Mouse (Mus musculus): ENCODE measurements around the gene Mfsd14a. TPM values are rescaled to one million over a fixed set of nuclear protein-coding genes. Genes with fewer than 3 reads are reported as not detected.
A peak's percentile ranks its signal among the peaks of the same experiment; 100 is the strongest.

Mfsd14a gene
- total RNA-seq (2014; rRNA removed) (40.4 and 49.3 TPM in 2 replicates), polyA plus RNA-seq (2015; fragmentation: Nextera tagmentation; extraction: Ambion mirVana) (53.4 and 55.6 TPM in 2 replicates)

DNA sequence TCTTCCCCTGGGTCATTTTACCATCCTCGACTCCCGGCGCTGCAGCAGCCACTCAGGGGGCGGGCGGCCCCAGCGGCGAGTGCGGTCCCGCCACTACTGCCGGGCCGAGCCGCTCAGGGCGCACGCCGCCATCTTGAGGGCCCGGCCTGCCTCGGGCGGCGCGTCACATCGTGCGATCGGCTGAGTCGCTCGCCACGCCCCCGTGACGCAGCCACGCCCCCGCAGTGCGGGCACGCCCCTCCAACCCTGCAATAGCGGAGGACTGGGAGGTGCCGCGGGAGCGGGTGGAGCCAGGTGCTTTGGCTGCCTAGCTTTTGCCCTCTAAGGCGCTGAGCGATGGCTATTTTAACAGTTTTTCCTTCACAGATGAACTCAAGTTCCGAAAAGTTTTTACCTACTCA is at the start of gene Mfsd14a:
Gene Mfsd14a (minus strand): TSS at position 215 of the 401 bp plus-strand sequence.
- TF ChIP-seq CTCF (IDR thresholded peaks at IDR 0.05; ENCODE audit: low read depth) = no peak
- peaks cover 4% of the 10 kb centered on the region for H3K4me1 ChIP-seq (ENCODE audit: insufficient read depth, low read length)

DNA sequence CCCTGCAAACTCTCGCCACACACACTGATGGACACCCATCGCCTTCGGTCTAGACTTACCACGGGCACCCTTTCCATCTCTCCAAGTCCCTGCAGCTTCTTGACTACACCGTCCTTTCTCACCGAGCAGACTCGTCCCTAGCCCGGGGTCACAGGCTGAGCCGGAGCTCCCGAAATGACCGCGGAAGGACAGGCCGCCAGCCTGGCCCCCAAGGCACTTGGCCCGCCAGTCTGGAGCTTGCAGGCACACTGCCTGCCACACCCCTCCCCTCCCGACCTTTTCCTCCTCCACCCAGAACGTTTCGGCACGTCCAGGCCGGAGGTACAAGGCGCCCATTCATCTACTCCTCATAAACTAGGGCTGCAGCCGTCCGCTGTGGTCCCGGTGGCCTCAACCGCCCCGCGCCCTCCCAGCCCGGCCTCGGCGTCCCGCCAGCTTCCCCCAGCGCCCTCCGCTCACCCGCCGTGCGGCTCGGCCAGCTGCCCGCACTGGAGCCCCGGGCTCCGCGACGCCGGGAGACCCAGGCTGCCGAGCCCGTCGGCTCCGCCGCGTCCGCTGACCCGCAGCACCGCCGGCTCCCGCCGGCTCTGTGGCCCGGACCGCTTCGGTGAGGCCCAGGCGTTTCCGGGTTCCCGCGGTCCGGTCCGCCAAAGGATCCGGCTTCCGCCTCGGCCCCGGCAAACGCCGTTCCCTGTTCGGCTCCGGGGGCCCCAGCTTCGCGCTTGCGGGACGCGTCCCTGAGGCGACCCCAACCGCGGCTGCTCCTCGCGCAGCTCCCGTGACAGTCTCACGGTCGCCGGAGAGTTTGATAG is 49.4 kb upstream of the Mfsd14a start:
- ATAC-seq (peak; percentile 94), DNase-seq (ENCODE audit: low spot score) (peak; percentile 83)
- peak overlapping the region; percentile 86 for H3K27ac ChIP-seq
- no peak for TF ChIP-seq CTCF (IDR thresholded peaks at IDR 0.05; ENCODE audit: low read depth)
- peak overlapping the region; percentile 95 for H3K9ac ChIP-seq (replicated peaks; ENCODE audit: low read length)
- H3K4me1 ChIP-seq (ENCODE audit: insufficient read depth, low read length) = 0 out of 2 replicates have a peak, but pooled peaks cover 8% of the 10 kb centered on the region
- peak overlapping the region; percentile 62 for H3K4me2 ChIP-seq (ENCODE audit: low read depth, low read length)
- no peaks in the 10 kb centered on the region for H3K36me3 ChIP-seq (ENCODE audit: insufficient read depth, low read length)
- under 1% methylated on average over 81 of the region's 85 CpGs for WGBS
- peak overlapping the region; percentile 94 for H3K4me3 ChIP-seq (ENCODE audit: low read length)
- no peaks in the 10 kb centered on the region for H3K27me3 ChIP-seq (ENCODE audit: insufficient read depth, low read length)
- no peaks in the 10 kb centered on the region for H3K9me3 ChIP-seq (ENCODE audit: low read length)

More for the DNA sequence above, at the start of gene Mfsd14a:
- DNase-seq (ENCODE audit: low spot score) (peak; percentile 97), ATAC-seq (peak; percentile 99)
- no peaks in the 10 kb centered on the region for H3K9me3 ChIP-seq (ENCODE audit: low read length)
- H3K9ac ChIP-seq (replicated peaks; ENCODE audit: low read length) = peak within 1 kb of the TSS; percentile 95
- H3K36me3 ChIP-seq (ENCODE audit: insufficient read depth, low read length) = no peaks in the 10 kb centered on the region
- under 1% methylated on average over 39 of the region's 39 CpGs for WGBS
- peak within 1 kb of the TSS; percentile 93 for H3K27ac ChIP-seq
- peak within 1 kb of the TSS; percentile 78 for H3K4me2 ChIP-seq (ENCODE audit: low read depth, low read length)
- H3K27me3 ChIP-seq (ENCODE audit: insufficient read depth, low read length) = no peaks in the 10 kb centered on the region
- peak within 1 kb of the TSS; percentile 97 for H3K4me3 ChIP-seq (ENCODE audit: low read length)

DNA sequence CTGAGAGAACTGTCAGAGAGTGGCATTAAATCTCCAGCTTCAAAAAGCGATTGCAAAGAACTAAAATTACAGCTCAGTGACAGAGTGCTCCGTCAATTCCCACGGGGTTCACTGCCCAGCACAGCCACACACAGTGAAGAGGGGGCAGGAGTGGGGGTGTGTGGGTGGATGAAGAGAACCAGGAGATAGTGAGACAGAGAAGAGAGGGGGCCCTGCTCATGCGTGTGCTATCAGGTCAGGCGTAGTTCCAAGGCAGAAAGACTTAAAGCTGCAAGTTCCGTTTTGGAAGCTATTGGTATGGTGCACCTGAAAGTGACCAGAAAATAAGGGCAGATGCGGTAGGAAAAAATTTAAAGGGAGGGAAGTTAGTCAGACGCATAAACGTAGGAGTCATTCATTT is 48.5 kb upstream of the Mfsd14a start:
- peak overlapping the region; percentile 95; the same call in 1 of the 2 replicates for H3K9ac ChIP-seq (replicated peaks; ENCODE audit: low read length)
- no peaks in the 10 kb centered on the region for H3K27me3 ChIP-seq (ENCODE audit: insufficient read depth, low read length)
- no peak for ATAC-seq
- H3K4me3 ChIP-seq (ENCODE audit: low read length) = peak overlapping the region; percentile 94
- no peak overlapping the region for H3K27ac ChIP-seq
- TF ChIP-seq CTCF (IDR thresholded peaks at IDR 0.05; ENCODE audit: low read depth) = no peak
- H3K4me1 ChIP-seq (ENCODE audit: insufficient read depth, low read length) = 0 out of 2 replicates have a peak, but pooled peaks cover 8% of the 10 kb centered on the region
- WGBS = 48% methylated on average over 9 of the region's 9 CpGs
- H3K9me3 ChIP-seq (ENCODE audit: low read length) = no peaks in the 10 kb centered on the region
- no peak for DNase-seq (ENCODE audit: low spot score)
- no peaks in the 10 kb centered on the region for H3K36me3 ChIP-seq (ENCODE audit: insufficient read depth, low read length)
- H3K4me2 ChIP-seq (ENCODE audit: low read depth, low read length) = peak overlapping the region; percentile 62

DNA sequence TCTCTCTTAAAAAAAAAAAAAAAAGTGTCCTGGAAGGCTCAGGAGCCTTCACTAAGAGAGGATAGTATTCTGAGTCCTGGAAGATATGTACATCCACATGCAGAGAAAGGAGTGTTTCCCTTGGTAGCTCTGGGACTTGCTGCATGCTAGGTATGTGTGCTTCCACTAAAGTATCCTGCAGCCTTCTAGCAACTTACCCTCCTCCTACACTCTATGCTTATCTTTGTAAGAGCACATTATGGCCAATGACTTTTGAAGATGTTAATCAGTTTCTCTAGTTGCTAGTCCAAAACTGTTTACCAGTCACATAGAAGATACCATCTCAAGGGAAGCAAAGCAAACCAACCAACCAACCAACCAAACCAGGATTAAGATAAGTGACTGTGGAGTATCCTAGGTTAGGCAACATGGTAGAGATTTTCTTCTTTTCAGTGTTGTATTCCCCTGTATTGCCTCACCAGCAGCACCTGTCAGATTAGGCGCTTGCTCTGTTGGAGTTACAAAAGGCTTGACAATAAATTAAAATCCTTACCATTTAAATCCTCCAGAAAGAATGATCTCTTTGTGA is 43.2 kb upstream of the Mfsd14a start:
- DNase-seq (ENCODE audit: low spot score) (no peak), ATAC-seq (no peak)
- Histone ChIP-seq H3K4me2 (ENCODE audit: low read depth, low read length) (no peak overlapping the region), H3K27me3 (ENCODE audit: insufficient read depth, low read length) (no peaks in the 10 kb centered on the region), H3K36me3 (ENCODE audit: insufficient read depth, low read length) (no peaks in the 10 kb centered on the region), H3K9me3 (ENCODE audit: low read length) (no peaks in the 10 kb centered on the region), H3K4me3 (ENCODE audit: low read length) (no peak overlapping the region), H3K4me1 (ENCODE audit: insufficient read depth, low read length) (0 out of 2 replicates have a peak, but pooled peaks cover under 1% of the 10 kb centered on the region), H3K27ac (no peak overlapping the region), H3K9ac (replicated peaks; ENCODE audit: low read length) (no peak overlapping the region)
- WGBS = 96% methylated on average over 1 of the region's 1 CpGs
- no peak for TF ChIP-seq CTCF (IDR thresholded peaks at IDR 0.05; ENCODE audit: low read depth)

DNA sequence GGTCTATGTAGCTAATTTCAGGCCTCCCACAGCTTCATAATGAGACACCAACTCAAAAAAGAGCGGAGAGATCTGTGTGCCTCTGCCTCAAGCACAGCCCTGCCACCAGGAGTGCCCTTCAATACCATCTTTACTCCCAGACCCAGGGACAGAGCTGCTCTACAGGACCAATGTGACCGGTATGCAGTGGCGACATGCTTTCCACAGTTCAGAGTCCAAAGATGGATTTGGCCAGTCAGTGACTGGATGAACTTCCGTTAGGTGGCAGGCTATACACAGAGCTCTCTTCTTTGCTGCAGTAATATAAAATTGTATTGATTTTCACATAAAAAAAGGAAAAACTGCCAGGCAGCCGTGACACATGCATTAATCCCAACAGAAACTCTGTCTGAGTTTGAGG is 41.4 kb upstream of the Mfsd14a start:
- ATAC-seq (no peak), DNase-seq (ENCODE audit: low spot score) (no peak)
- H3K36me3 ChIP-seq (ENCODE audit: insufficient read depth, low read length) = no peaks in the 10 kb centered on the region
- no peak overlapping the region for H3K4me2 ChIP-seq (ENCODE audit: low read depth, low read length)
- no peak for TF ChIP-seq CTCF (IDR thresholded peaks at IDR 0.05; ENCODE audit: low read depth)
- H3K9ac ChIP-seq (replicated peaks; ENCODE audit: low read length) = no peak overlapping the region
- no peaks in the 10 kb centered on the region for H3K9me3 ChIP-seq (ENCODE audit: low read length)
- 90% methylated on average over 5 of the region's 5 CpGs for WGBS
- H3K4me1 ChIP-seq (ENCODE audit: insufficient read depth, low read length) = no peaks in the 10 kb centered on the region
- no peaks in the 10 kb centered on the region for H3K27me3 ChIP-seq (ENCODE audit: insufficient read depth, low read length)
- H3K27ac ChIP-seq = no peak overlapping the region
- no peak overlapping the region for H3K4me3 ChIP-seq (ENCODE audit: low read length)

DNA sequence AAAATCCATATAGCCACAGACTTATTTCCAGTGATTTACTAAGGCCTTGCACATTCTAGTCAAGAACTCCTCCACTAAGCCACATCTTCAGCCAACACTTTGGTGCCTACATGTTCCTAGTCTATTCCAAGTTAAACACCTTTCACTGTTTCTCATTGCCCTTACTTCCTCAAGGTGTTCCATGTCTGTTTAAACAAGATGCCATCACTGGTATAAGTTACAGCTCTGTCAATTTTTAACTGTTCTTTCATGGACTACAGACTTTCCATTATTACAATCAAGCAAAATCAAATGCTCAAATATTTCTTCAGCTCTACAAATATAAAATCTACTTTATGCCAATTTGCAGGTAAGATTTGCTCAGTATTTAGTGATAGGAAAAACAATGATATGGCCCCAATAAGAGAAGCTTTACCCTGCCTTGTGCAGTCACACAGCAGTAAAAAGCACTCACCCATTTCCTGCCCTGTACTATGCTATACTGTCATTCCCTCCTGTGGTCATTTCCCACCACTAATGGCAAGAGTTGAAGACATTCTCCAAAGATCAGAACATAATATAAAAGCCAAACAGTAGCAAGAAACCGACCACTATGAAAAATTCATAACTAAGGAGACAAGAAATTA is 40.3 kb upstream of the Mfsd14a start:
- 92% methylated on average over 1 of the region's 1 CpGs for whole genome bisulfite sequencing
- Histone ChIP-seq H3K9me3 (ENCODE audit: low read length) (no peaks in the 10 kb centered on the region), H3K36me3 (ENCODE audit: insufficient read depth, low read length) (no peaks in the 10 kb centered on the region), H3K27ac (no peak overlapping the region), H3K4me1 (ENCODE audit: insufficient read depth, low read length) (no peaks in the 10 kb centered on the region), H3K27me3 (ENCODE audit: insufficient read depth, low read length) (no peaks in the 10 kb centered on the region), H3K4me2 (ENCODE audit: low read depth, low read length) (no peak overlapping the region), H3K4me3 (ENCODE audit: low read length) (no peak overlapping the region), H3K9ac (replicated peaks; ENCODE audit: low read length) (no peak overlapping the region)
- TF ChIP-seq CTCF (IDR thresholded peaks at IDR 0.05; ENCODE audit: low read depth) = no peak
- ATAC-seq (no peak), DNase-seq (ENCODE audit: low spot score) (no peak)

Measured in hindbrain, postnatal 0 days (tissue).